In genomic region chr17:25642032-25642431, GRCm38 (mm10) we compare ENCODE assay signal across 8 mouse cellular contexts.
DNase-seq lines count a peak whose midpoint lies in the region.
"Had no signal": no experiment of that assay in that cellular context is flagged by ENCODE, and none has a peak within 500 bp of the region (broad histone marks: within the 10 kb centered on the region; RNA-seq: fewer than 3 reads in every experiment).

No protein-coding gene starts in this region.

- DNase-seq in layer of hippocampus, adult 9-11 months: peak; percentile 75
- no peak for DNase-seq in layer of hippocampus, adult 9-10 months (ENCODE audit: low spot score)
- DNase-seq in Muller cell, postnatal 12 days (ENCODE audit: inconsistent ontology term): peak; percentile 80
- peak; percentile 23 to 48 for DNase-seq in adrenal gland, postnatal 4 days (ENCODE audit: low spot score in 2 of 2)
- DNase-seq in heart, postnatal 4 days: peak; percentile 29
- DNase-seq in cerebellum, adult 9-10 months: no peak
- no peak for DNase-seq in layer of hippocampus, adult 8-10 months (ENCODE audit: low spot score in 2 of 2)
- DNase-seq: cerebellum, postnatal 25 days had no signal

Comparison
In these comparisons a context has a peak if more than half of its experiments do, and no peak if none do; other contexts are left out.
1. DNase-seq: peak in layer of hippocampus, adult 9-11 months (single experiment), Muller cell, postnatal 12 days (single experiment), adrenal gland, postnatal 4 days (2 of 2) and heart, postnatal 4 days (single experiment); none in layer of hippocampus, adult 9-10 months (single experiment), cerebellum, adult 9-10 months (single experiment) and layer of hippocampus, adult 8-10 months (0 of 2).